Mouse (Mus musculus) layer of hippocampus, adult 9-10 months (tissue): Measurements from ENCODE around the gene Sncb.
A peak's percentile ranks its signal among the peaks of the same experiment; 100 is the strongest.

Experiments used
- DNase-seq: peaks from one replicate; pipeline ENCODE4 v3.0.0; 2022; ENCODE audit warnings: low spot score

The Sncb gene

GRCm38 (mm10) chr13:54783235-54783634, 16.8 kb upstream of the Sncb start:
- no peak for DNase-seq

- no peak for DNase-seq
Observed at GRCm38 (mm10) chr13:54781086-54781485, 14.7 kb upstream of the Sncb start.

GRCm38 (mm10) chr13:54780592-54780991, 14.2 kb upstream of the Sncb start:
- DNase-seq: no peak

- no peak for DNase-seq
Observed at GRCm38 (mm10) chr13:54767012-54767411, 617 bp upstream of the Sncb start.

- DNase-seq: no peak
Observed at GRCm38 (mm10) chr13:54765281-54766191, 859 bp downstream of the Sncb start.

- DNase-seq: no peak
Observed at GRCm38 (mm10) chr13:54760906-54761305, 5.5 kb downstream of the Sncb start.

GRCm38 (mm10) chr13:54760164-54760795, 6.1 kb downstream of the Sncb start:
- DNase-seq: peak; percentile 80

- no peak for DNase-seq
Observed at GRCm38 (mm10) chr13:54759496-54759895, 6.9 kb downstream of the Sncb start.

GRCm38 (mm10) chr13:54758756-54759470, 7.5 kb downstream of the Sncb start:
- DNase-seq: no peak

- no peak for DNase-seq
Observed at GRCm38 (mm10) chr13:54758045-54758755, 8.2 kb downstream of the Sncb start.

GRCm38 (mm10) chr13:54757093-54757830, 9.1 kb downstream of the Sncb start:
- DNase-seq: no peak

- DNase-seq: no peak
Observed at GRCm38 (mm10) chr13:54756156-54756712, 10.2 kb downstream of the Sncb start.

GRCm38 (mm10) chr13:54755201-54755830, 11.1 kb downstream of the Sncb start:
- no peak for DNase-seq

- no peak for DNase-seq
Observed at GRCm38 (mm10) chr13:54754169-54755080, 12.0 kb downstream of the Sncb start.

GRCm38 (mm10) chr13:54753733-54754132, 12.7 kb downstream of the Sncb start:
- DNase-seq: no peak

GRCm38 (mm10) chr13:54752656-54753055, 13.7 kb downstream of the Sncb start:
- peak; percentile 87 for DNase-seq

GRCm38 (mm10) chr13:54750699-54751098, 15.7 kb downstream of the Sncb start:
- DNase-seq: no peak

GRCm38 (mm10) chr13:54749864-54750411, 16.5 kb downstream of the Sncb start, which contains the start of gene Gprin1:
Gene Gprin1 (minus strand): TSS chr13:54749874.
- DNase-seq: no peak
